Mouse (Mus musculus): ENCODE measurements around the gene Yif1b. TPM values are rescaled to one million over a fixed set of nuclear protein-coding genes. Genes with fewer than 3 reads are reported as not detected.

The Yif1b gene
- 70.6 TPM for polyA plus RNA-seq (2014; fragmentation: Illumina TruSeq; extraction: RNeasy Lipid Tissue Mini Kit (QIAGEN cat#74804); ENCODE audit: low read depth, low replicate concordance)

GRCm38 (mm10) chr7:29238019-29238967 lies at the start of gene Yif1b:
TSS of gene Yif1b (plus strand) at chr7:29238329.

GRCm38 (mm10) chr7:29213675-29214082 lies 24.4 kb upstream of the Yif1b start, which contains the start of gene Catsperg1:
TSS of gene Catsperg1 (minus strand) at chr7:29214035.

GRCm38 (mm10) chr7:29232247-29233013 lies 5.7 kb upstream of the Yif1b start, which contains the start of gene Kcnk6:
TSS of gene Kcnk6 (minus strand) at chr7:29232515.

GRCm38 (mm10) chr7:29248261-29248841 lies 10.2 kb downstream of the Yif1b start, which contains the start of gene 2200002D01Rik:
TSS of gene 2200002D01Rik (minus strand) at chr7:29248466.

GRCm38 (mm10) chr7:29281201-29282073 lies 43.3 kb downstream of the Yif1b start, which contains the start of gene Spint2:
TSS of gene Spint2 (minus strand) at chr7:29281912.

GRCm38 (mm10) chr7:29288942-29289638 lies 51.0 kb downstream of the Yif1b start, which contains the start of gene Ppp1r14a:
TSS of gene Ppp1r14a (plus strand) at chr7:29289308.

Other genes starting within 250 kb of the Yif1b start
- gene Ryr1, start 113.2 kb upstream of the Yif1b start, polyA plus RNA-seq (2014; fragmentation: Illumina TruSeq; extraction: RNeasy Lipid Tissue Mini Kit (QIAGEN cat#74804); ENCODE audit: low read depth, low replicate concordance): 0.05 TPM
- 1.8 TPM for gene Rasgrp4, start 103.5 kb upstream of the Yif1b start, polyA plus RNA-seq (2014; fragmentation: Illumina TruSeq; extraction: RNeasy Lipid Tissue Mini Kit (QIAGEN cat#74804); ENCODE audit: low read depth, low replicate concordance)
- 18.9 TPM for gene Fam98c, start 82.1 kb upstream of the Yif1b start, polyA plus RNA-seq (2014; fragmentation: Illumina TruSeq; extraction: RNeasy Lipid Tissue Mini Kit (QIAGEN cat#74804); ENCODE audit: low read depth, low replicate concordance)
- gene Ggn, start 68.1 kb upstream of the Yif1b start, polyA plus RNA-seq (2014; fragmentation: Illumina TruSeq; extraction: RNeasy Lipid Tissue Mini Kit (QIAGEN cat#74804); ENCODE audit: low read depth, low replicate concordance): not detected
- 1.6 TPM for gene Spred3, start 67.9 kb upstream of the Yif1b start, polyA plus RNA-seq (2014; fragmentation: Illumina TruSeq; extraction: RNeasy Lipid Tissue Mini Kit (QIAGEN cat#74804); ENCODE audit: low read depth, low replicate concordance)
- gene Psmd8, start 57.6 kb upstream of the Yif1b start, polyA plus RNA-seq (2014; fragmentation: Illumina TruSeq; extraction: RNeasy Lipid Tissue Mini Kit (QIAGEN cat#74804); ENCODE audit: low read depth, low replicate concordance): 131 TPM
- gene Catsperg1, start 24.3 kb upstream of the Yif1b start, polyA plus RNA-seq (2014; fragmentation: Illumina TruSeq; extraction: RNeasy Lipid Tissue Mini Kit (QIAGEN cat#74804); ENCODE audit: low read depth, low replicate concordance): 0.50 TPM
- gene Kcnk6, start 5.8 kb upstream of the Yif1b start, polyA plus RNA-seq (2014; fragmentation: Illumina TruSeq; extraction: RNeasy Lipid Tissue Mini Kit (QIAGEN cat#74804); ENCODE audit: low read depth, low replicate concordance): 3.4 TPM
- gene 2200002D01Rik, start 10.1 kb downstream of the Yif1b start, polyA plus RNA-seq (2014; fragmentation: Illumina TruSeq; extraction: RNeasy Lipid Tissue Mini Kit (QIAGEN cat#74804); ENCODE audit: low read depth, low replicate concordance): 3.1 TPM
- gene Spint2, start 43.6 kb downstream of the Yif1b start, polyA plus RNA-seq (2014; fragmentation: Illumina TruSeq; extraction: RNeasy Lipid Tissue Mini Kit (QIAGEN cat#74804); ENCODE audit: low read depth, low replicate concordance): 34.7 TPM
- gene Ppp1r14a, start 51.0 kb downstream of the Yif1b start, polyA plus RNA-seq (2014; fragmentation: Illumina TruSeq; extraction: RNeasy Lipid Tissue Mini Kit (QIAGEN cat#74804); ENCODE audit: low read depth, low replicate concordance): 10.0 TPM
- 0.47 TPM for gene Dpf1, start 65.6 kb downstream of the Yif1b start, polyA plus RNA-seq (2014; fragmentation: Illumina TruSeq; extraction: RNeasy Lipid Tissue Mini Kit (QIAGEN cat#74804); ENCODE audit: low read depth, low replicate concordance)